Mouse (Mus musculus): ENCODE measurements around the gene Poln. TPM values are rescaled to one million over a fixed set of nuclear protein-coding genes. Genes with fewer than 3 reads are reported as not detected.

Poln gene
- total and polyA plus RNA-seq, 3 experiments, result 4.3 to 7.0 (median 7.0) TPM

- Histone ChIP-seq H3K4me3 (no peak overlapping the region), H3K4me1 (ENCODE audit: control insufficient read depth, insufficient read depth, low read length) (no peaks in the 10 kb centered on the region), H3K27ac (no peak overlapping the region), H3K27me3 (ENCODE audit: control insufficient read depth, insufficient read depth, low read length) (peaks cover 10% of the 10 kb centered on the region), H3K9ac (ENCODE audit: low read depth, low read length) (no peak overlapping the region), H3K79me2 (replicated peaks; ENCODE audit: control insufficient read depth, insufficient read depth, low read length) (no peaks in the 10 kb centered on the region), H3K36me3 (ENCODE audit: control insufficient read depth, insufficient read depth, low read length) (no peaks in the 10 kb centered on the region)
- DNase-seq, result no peak
- TF ChIP-seq POLR2A (IDR thresholded peaks at IDR 0.05; ENCODE audit: insufficient read depth, low read depth, low read length), result no peak
- TF ChIP-seq CTCF (IDR thresholded peaks at IDR 0.05), result no peak
- intact Hi-C loops (cut with DNase I), result no loop called here
- 80% methylated on average over 1 of the region's 1 CpGs for WGBS
Measured at GRCm38 (mm10) chr5:34001401-34001800, 167.8 kb downstream of the Poln start.

- TF ChIP-seq POLR2A (IDR thresholded peaks at IDR 0.05; ENCODE audit: insufficient read depth, low read depth, low read length), result no peak
- no peak for TF ChIP-seq CTCF (IDR thresholded peaks at IDR 0.05)
- Histone ChIP-seq H3K27me3 (ENCODE audit: control insufficient read depth, insufficient read depth, low read length) (peaks cover 14% of the 10 kb centered on the region), H3K4me1 (ENCODE audit: control insufficient read depth, insufficient read depth, low read length) (no peaks in the 10 kb centered on the region), H3K36me3 (ENCODE audit: control insufficient read depth, insufficient read depth, low read length) (no peaks in the 10 kb centered on the region), H3K9ac (ENCODE audit: low read depth, low read length) (no peak overlapping the region), H3K4me3 (no peak overlapping the region), H3K27ac (no peak overlapping the region), H3K79me2 (replicated peaks; ENCODE audit: control insufficient read depth, insufficient read depth, low read length) (no peaks in the 10 kb centered on the region)
- intact Hi-C loops (cut with DNase I), result no loop called here
- no peak for DNase-seq
- 95% methylated on average over 25 of the region's 25 CpGs for WGBS
Measured at GRCm38 (mm10) chr5:34000809-34001208, 168.4 kb downstream of the Poln start.

- Histone ChIP-seq H3K9ac (ENCODE audit: low read depth, low read length) (no peak overlapping the region), H3K36me3 (ENCODE audit: control insufficient read depth, insufficient read depth, low read length) (no peaks in the 10 kb centered on the region), H3K4me3 (no peak overlapping the region), H3K79me2 (replicated peaks; ENCODE audit: control insufficient read depth, insufficient read depth, low read length) (no peaks in the 10 kb centered on the region), H3K4me1 (ENCODE audit: control insufficient read depth, insufficient read depth, low read length) (no peaks in the 10 kb centered on the region), H3K27me3 (ENCODE audit: control insufficient read depth, insufficient read depth, low read length) (peaks cover 16% of the 10 kb centered on the region), H3K27ac (no peak overlapping the region)
- TF ChIP-seq CTCF (IDR thresholded peaks at IDR 0.05) (no peak), EP300 (IDR thresholded peaks at IDR 0.05; ENCODE audit: insufficient read depth, low read depth, low read length) (no peak), POLR2A (IDR thresholded peaks at IDR 0.05; ENCODE audit: insufficient read depth, low read depth, low read length) (no peak)
- 79% methylated on average over 6 of the region's 6 CpGs for WGBS
- intact Hi-C loops (cut with DNase I), result no loop called here
- no peak for DNase-seq
Measured at GRCm38 (mm10) chr5:33999466-34000090, 169.7 kb downstream of the Poln start.

GRCm38 (mm10) chr5:33998505-33998877, 170.8 kb downstream of the Poln start:
- Histone ChIP-seq H3K4me1 (ENCODE audit: control insufficient read depth, insufficient read depth, low read length) (no peaks in the 10 kb centered on the region), H3K36me3 (ENCODE audit: control insufficient read depth, insufficient read depth, low read length) (no peaks in the 10 kb centered on the region), H3K27me3 (ENCODE audit: control insufficient read depth, insufficient read depth, low read length) (peaks cover 16% of the 10 kb centered on the region), H3K27ac (no peak overlapping the region), H3K79me2 (replicated peaks; ENCODE audit: control insufficient read depth, insufficient read depth, low read length) (no peaks in the 10 kb centered on the region), H3K4me3 (no peak overlapping the region), H3K9ac (ENCODE audit: low read depth, low read length) (no peak overlapping the region)
- intact Hi-C loops (cut with DNase I), result no loop called here
- DNase-seq, result no peak
- WGBS, result 89% methylated on average over 3 of the region's 3 CpGs
- TF ChIP-seq CTCF (IDR thresholded peaks at IDR 0.05) (no peak), POLR2A (IDR thresholded peaks at IDR 0.05; ENCODE audit: insufficient read depth, low read depth, low read length) (no peak), EP300 (IDR thresholded peaks at IDR 0.05; ENCODE audit: insufficient read depth, low read depth, low read length) (no peak)

GRCm38 (mm10) chr5:33997829-33998504, 171.3 kb downstream of the Poln start:
- H3K27me3 ChIP-seq (ENCODE audit: control insufficient read depth, insufficient read depth, low read length), result peaks cover 16% of the 10 kb centered on the region
- intact Hi-C loops (cut with DNase I), result no loop called here
- no peak for TF ChIP-seq CTCF (IDR thresholded peaks at IDR 0.05)
- no peak for TF ChIP-seq POLR2A (IDR thresholded peaks at IDR 0.05; ENCODE audit: insufficient read depth, low read depth, low read length)

GRCm38 (mm10) chr5:33997051-33997741, 172.1 kb downstream of the Poln start:
- under 1% methylated on average over 80 of the region's 80 CpGs for WGBS
- no peaks in the 10 kb centered on the region for H3K36me3 ChIP-seq (ENCODE audit: control insufficient read depth, insufficient read depth, low read length)
- intact Hi-C loops (cut with DNase I), result no loop called here
- H3K4me3 ChIP-seq, result peak overlapping the region; percentile 55
- H3K27ac ChIP-seq, result no peak overlapping the region
- H3K27me3 ChIP-seq (ENCODE audit: control insufficient read depth, insufficient read depth, low read length), result peaks cover 16% of the 10 kb centered on the region
- no peaks in the 10 kb centered on the region for H3K79me2 ChIP-seq (replicated peaks; ENCODE audit: control insufficient read depth, insufficient read depth, low read length)
- peak; percentile 65 to 70 for DNase-seq
- TF ChIP-seq POLR2A (IDR thresholded peaks at IDR 0.05; ENCODE audit: insufficient read depth, low read depth, low read length) (no peak), CTCF (IDR thresholded peaks at IDR 0.05) (0 out of 2 replicates have a peak, but pooled peaks have one; percentile 1)
- H3K4me1 ChIP-seq (ENCODE audit: control insufficient read depth, insufficient read depth, low read length), result no peaks in the 10 kb centered on the region
- H3K9ac ChIP-seq (ENCODE audit: low read depth, low read length), result peak overlapping the region; percentile 41

More at GRCm38 (mm10) chr5:33997829-33998504, 171.3 kb downstream of the Poln start:
- Histone ChIP-seq H3K4me1 (ENCODE audit: control insufficient read depth, insufficient read depth, low read length) (no peaks in the 10 kb centered on the region), H3K36me3 (ENCODE audit: control insufficient read depth, insufficient read depth, low read length) (no peaks in the 10 kb centered on the region), H3K9ac (ENCODE audit: low read depth, low read length) (no peak overlapping the region), H3K4me3 (no peak overlapping the region), H3K27ac (no peak overlapping the region), H3K79me2 (replicated peaks; ENCODE audit: control insufficient read depth, insufficient read depth, low read length) (no peaks in the 10 kb centered on the region)
- WGBS, result 79% methylated on average over 20 of the region's 20 CpGs
- DNase-seq, result no peak
